Mouse (Mus musculus): ENCODE results near the gene Ccdc93.

- no peak for TF ChIP-seq POLR2A (IDR thresholded peaks at IDR 0.05; ENCODE audit: control insufficient read depth, low read depth, low read length)
- no peak for TF ChIP-seq CTCF (IDR thresholded peaks at IDR 0.05; ENCODE audit: control insufficient read depth, insufficient read depth, insufficient replicate concordance, low read depth, low read length)
These were observed 98.4 kb downstream of the Ccdc93 start for GRCm38 (mm10) chr1:121529286-121529685.

Measured in testis, adult 2 months (tissue).